Mouse (Mus musculus): ENCODE measurements at regions not wholly inside any gene's neighbourhood (a gene's known extent, or its start where the extent isn't known, plus 50 kb on each side); places are given as distances from the start of the nearest gene placed in this dataset.

GRCm38 (mm10) chr12:51028601-51029174 lies 319.2 kb upstream of the G2e3 start:
- DNase-seq (ENCODE audit: low read depth in 3 of 3, low spot score in 3 of 3) = no peak
- Histone ChIP-seq H3K36me3 (replicated peaks; ENCODE audit: control insufficient read depth, insufficient read depth, low read depth) (no peaks in the 10 kb centered on the region), H3K27ac (no peak overlapping the region), H3K9ac (replicated peaks) (no peak overlapping the region), H3K4me2 (ENCODE audit: low read depth) (no peak overlapping the region), H3K4me1 (replicated peaks; ENCODE audit: control insufficient read depth in 2 of 2, insufficient read depth in 2 of 2, low read length in 1 of 2) (no peaks in the 10 kb centered on the region), H3K9me3 (ENCODE audit: control insufficient read depth, low read length) (no peaks in the 10 kb centered on the region), H3K27me3 (ENCODE audit: control insufficient read depth, insufficient read depth, low read length) (no peaks in the 10 kb centered on the region), H3K4me3 (ENCODE audit: insufficient read depth in 1 of 2, low read depth in 2 of 2, low read length in 2 of 2) (no peak overlapping the region)
- TF ChIP-seq EP300 (IDR thresholded peaks at IDR 0.05; ENCODE audit: low read depth) (no peak), CTCF (IDR thresholded peaks at IDR 0.05; ENCODE audit: low read depth) (no peak)
- no peak for ATAC-seq (ENCODE audit: insufficient read depth)
- 38% methylated on average over 10 of the region's 10 CpGs for WGBS (ENCODE audit: insufficient replicate concordance)

DNA sequence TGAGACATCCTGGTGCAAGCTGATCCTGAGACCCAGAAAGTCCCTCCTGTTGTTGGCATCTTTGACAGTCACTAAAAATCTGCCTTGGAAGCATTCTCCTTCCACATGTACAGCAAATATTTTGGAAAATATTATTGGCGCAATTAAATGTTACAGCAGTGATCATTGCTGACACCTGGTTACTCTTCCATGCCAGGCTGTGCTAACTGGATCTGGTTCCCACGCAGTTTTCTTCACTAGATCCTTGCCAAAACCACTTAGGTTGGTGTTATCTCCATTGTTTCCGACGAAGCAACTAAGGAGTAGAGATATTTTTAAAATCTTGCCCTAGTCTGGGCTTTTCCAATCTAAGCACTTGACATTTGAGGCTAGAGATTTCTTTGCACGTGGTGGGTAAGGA lies 321.8 kb upstream of the G2e3 start:
- no peaks in the 10 kb centered on the region for H3K36me3 ChIP-seq (replicated peaks; ENCODE audit: control insufficient read depth, insufficient read depth, low read depth)
- TF ChIP-seq EP300 (IDR thresholded peaks at IDR 0.05; ENCODE audit: low read depth) = no peak
- TF ChIP-seq CTCF (IDR thresholded peaks at IDR 0.05; ENCODE audit: low read depth) = no peak
- no peak for ATAC-seq (ENCODE audit: insufficient read depth)
- no peaks in the 10 kb centered on the region for H3K9me3 ChIP-seq (ENCODE audit: control insufficient read depth, low read length)
- no peak overlapping the region for H3K4me3 ChIP-seq (ENCODE audit: insufficient read depth in 1 of 2, low read depth in 2 of 2, low read length in 2 of 2)
- H3K27ac ChIP-seq = no peak overlapping the region
- H3K27me3 ChIP-seq (ENCODE audit: control insufficient read depth, insufficient read depth, low read length) = no peaks in the 10 kb centered on the region
- no peak overlapping the region for H3K4me2 ChIP-seq (ENCODE audit: low read depth)
- no peak for DNase-seq (ENCODE audit: low read depth in 3 of 3, low spot score in 3 of 3)
- 50% methylated on average over 5 of the region's 5 CpGs for WGBS (ENCODE audit: insufficient replicate concordance)
- no peaks in the 10 kb centered on the region for H3K4me1 ChIP-seq (replicated peaks; ENCODE audit: control insufficient read depth in 2 of 2, insufficient read depth in 2 of 2, low read length in 1 of 2)
- H3K9ac ChIP-seq (replicated peaks) = no peak overlapping the region

GRCm38 (mm10) chr12:51025531-51025930 lies 322.3 kb upstream of the G2e3 start:
- Histone ChIP-seq H3K4me1 (replicated peaks; ENCODE audit: control insufficient read depth in 2 of 2, insufficient read depth in 2 of 2, low read length in 1 of 2) (no peaks in the 10 kb centered on the region), H3K4me2 (ENCODE audit: low read depth) (no peak overlapping the region), H3K9ac (replicated peaks) (no peak overlapping the region), H3K27me3 (ENCODE audit: control insufficient read depth, insufficient read depth, low read length) (no peaks in the 10 kb centered on the region), H3K4me3 (ENCODE audit: insufficient read depth in 1 of 2, low read depth in 2 of 2, low read length in 2 of 2) (no peak overlapping the region), H3K36me3 (replicated peaks; ENCODE audit: control insufficient read depth, insufficient read depth, low read depth) (no peaks in the 10 kb centered on the region), H3K27ac (no peak overlapping the region), H3K9me3 (ENCODE audit: control insufficient read depth, low read length) (no peaks in the 10 kb centered on the region)
- TF ChIP-seq CTCF (IDR thresholded peaks at IDR 0.05; ENCODE audit: low read depth) (no peak), EP300 (IDR thresholded peaks at IDR 0.05; ENCODE audit: low read depth) (no peak)
- DNase-seq (ENCODE audit: low read depth in 3 of 3, low spot score in 3 of 3) (no peak), ATAC-seq (ENCODE audit: insufficient read depth) (no peak)
- WGBS (ENCODE audit: insufficient replicate concordance) = 36% methylated on average over 3 of the region's 3 CpGs

DNA sequence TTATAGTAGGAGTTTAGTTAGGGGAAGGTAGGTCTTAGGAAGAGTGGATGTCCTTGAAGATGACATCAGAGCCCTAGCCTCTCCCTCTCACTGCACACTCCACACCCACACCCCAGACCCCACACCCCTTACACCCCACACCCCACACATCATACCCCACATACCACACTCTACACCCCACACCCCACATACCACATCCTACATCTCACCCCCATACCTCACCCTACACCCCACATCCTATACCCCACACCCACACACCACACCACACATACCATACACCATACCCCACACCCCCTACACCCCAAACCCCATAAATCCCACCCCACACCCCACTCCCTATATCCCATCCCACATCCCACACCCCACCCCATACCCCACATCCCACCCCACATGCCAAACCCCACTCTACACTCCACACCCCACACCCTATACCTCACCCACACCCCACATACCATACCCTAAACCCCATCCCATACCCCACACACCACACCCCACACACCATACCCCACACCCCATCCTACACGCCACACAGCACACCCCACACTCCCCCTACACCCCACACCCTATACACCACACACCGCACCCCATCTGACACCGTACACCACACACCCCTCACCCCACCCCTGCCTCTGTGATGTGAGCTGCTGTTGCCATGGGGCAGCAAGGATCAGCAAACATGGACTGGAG lies 323.7 kb upstream of the G2e3 start:
- no peaks in the 10 kb centered on the region for H3K9me3 ChIP-seq (ENCODE audit: control insufficient read depth, low read length)
- no peak overlapping the region for H3K9ac ChIP-seq (replicated peaks)
- H3K27ac ChIP-seq = no peak overlapping the region
- no peak for ATAC-seq (ENCODE audit: insufficient read depth)
- H3K4me3 ChIP-seq (ENCODE audit: insufficient read depth in 1 of 2, low read depth in 2 of 2, low read length in 2 of 2) = no peak overlapping the region
- H3K36me3 ChIP-seq (replicated peaks; ENCODE audit: control insufficient read depth, insufficient read depth, low read depth) = no peaks in the 10 kb centered on the region
- WGBS (ENCODE audit: insufficient replicate concordance) = 80% methylated on average over 3 of the region's 3 CpGs
- TF ChIP-seq EP300 (IDR thresholded peaks at IDR 0.05; ENCODE audit: low read depth) (no peak), CTCF (IDR thresholded peaks at IDR 0.05; ENCODE audit: low read depth) (no peak)
- no peak for DNase-seq (ENCODE audit: low read depth in 3 of 3, low spot score in 3 of 3)
- no peaks in the 10 kb centered on the region for H3K27me3 ChIP-seq (ENCODE audit: control insufficient read depth, insufficient read depth, low read length)
- no peaks in the 10 kb centered on the region for H3K4me1 ChIP-seq (replicated peaks; ENCODE audit: control insufficient read depth in 2 of 2, insufficient read depth in 2 of 2, low read length in 1 of 2)
- no peak overlapping the region for H3K4me2 ChIP-seq (ENCODE audit: low read depth)

DNA sequence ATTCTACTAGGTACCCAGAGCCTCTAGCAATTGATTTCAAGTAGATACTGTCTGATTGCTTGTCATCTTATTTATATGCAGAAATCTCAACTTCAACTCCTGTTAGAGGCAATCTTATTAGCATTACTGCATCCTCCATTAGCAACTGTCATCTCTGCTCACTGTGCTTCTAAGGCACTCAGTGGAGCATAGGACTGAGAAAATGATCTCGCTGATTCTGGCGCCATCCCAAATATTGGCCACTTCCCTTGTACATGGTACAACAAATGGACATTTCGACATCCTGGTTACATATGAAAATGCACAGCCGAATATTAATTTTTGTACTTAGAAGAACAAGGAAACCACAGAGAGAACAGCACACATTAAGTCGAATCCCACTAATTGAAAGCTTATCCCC lies 329.7 kb upstream of the G2e3 start:
- TF ChIP-seq CTCF (IDR thresholded peaks at IDR 0.05; ENCODE audit: low read depth) (no peak), EP300 (IDR thresholded peaks at IDR 0.05; ENCODE audit: low read depth) (no peak)
- no peak overlapping the region for H3K4me3 ChIP-seq (ENCODE audit: insufficient read depth in 1 of 2, low read depth in 2 of 2, low read length in 2 of 2)
- no peaks in the 10 kb centered on the region for H3K36me3 ChIP-seq (replicated peaks; ENCODE audit: control insufficient read depth, insufficient read depth, low read depth)
- DNase-seq (ENCODE audit: low read depth in 3 of 3, low spot score in 3 of 3) (no peak), ATAC-seq (ENCODE audit: insufficient read depth) (no peak)
- no peaks in the 10 kb centered on the region for H3K4me1 ChIP-seq (replicated peaks; ENCODE audit: control insufficient read depth in 2 of 2, insufficient read depth in 2 of 2, low read length in 1 of 2)
- no peaks in the 10 kb centered on the region for H3K27me3 ChIP-seq (ENCODE audit: control insufficient read depth, insufficient read depth, low read length)
- H3K4me2 ChIP-seq (ENCODE audit: low read depth) = no peak overlapping the region
- H3K27ac ChIP-seq = no peak overlapping the region
- H3K9me3 ChIP-seq (ENCODE audit: control insufficient read depth, low read length) = no peaks in the 10 kb centered on the region
- WGBS (ENCODE audit: insufficient replicate concordance) = 68% methylated on average over 5 of the region's 5 CpGs
- no peak overlapping the region for H3K9ac ChIP-seq (replicated peaks)

Measured in liver, embryonic 14.5 days (tissue).